Comparison of ENCODE assay signal across 8 mouse cellular contexts in genomic region chr5:93205371-93206108, GRCm38 (mm10). TPM values are rescaled to one million over a fixed set of nuclear protein-coding genes. Genes with fewer than 3 reads are reported as not detected.
DNase-seq lines count a peak whose midpoint lies in the region; ATAC-seq and TF ChIP-seq lines count a peak whose summit lies in the region.

No protein-coding gene starts in this region.

- TF ChIP-seq POLR2A in ES-Bruce4 (IDR thresholded peaks at IDR 0.05; ENCODE audit: insufficient read depth, low read length): no peak

- no peak for TF ChIP-seq EP300 in ES-Bruce4 (IDR thresholded peaks at IDR 0.05; ENCODE audit: insufficient read depth, low read depth, low read length)

- 1% methylated on average over 53 of the region's 63 CpGs for WGBS in forebrain, embryonic 12.5 days
- WGBS in neural tube, embryonic 14.5 days: under 1% methylated on average over 48 of the region's 63 CpGs

- intact Hi-C loops in heart, postnatal 10 days (cut with DNase I): loop anchor here (1.0 kb wide), 1 partner anchor 62 kb away; the partner anchor contains the start of gene Ccng2

- peak; percentile 34 for DNase-seq in c-Kit-positive CD71-positive TER-119-negative erythroid progenitor cells, embryonic 14.5 days (ENCODE audit: low read depth)
- peak; percentile 60 to 69 for DNase-seq in heart, postnatal 10 days
- DNase-seq in kidney, postnatal 4 days: peak; percentile 62 to 74
- DNase-seq in lung, adult 18-20 months: peak; percentile 62 to 69
- DNase-seq in testis, postnatal 14 days (ENCODE audit: low spot score): peak; percentile 73

- H3K4me1 ChIP-seq in ES-Bruce4 (ENCODE audit: control insufficient read depth, insufficient read depth, low read length): no peaks in the 10 kb centered on the region
- H3K4me1 ChIP-seq in forebrain, embryonic 12.5 days: peaks cover 17% of the 10 kb centered on the region
- peaks cover 15% of the 10 kb centered on the region for H3K4me1 ChIP-seq in neural tube, embryonic 14.5 days (ENCODE audit: control insufficient read depth, insufficient read depth, low read length)

- TF ChIP-seq CTCF in ES-Bruce4 (IDR thresholded peaks at IDR 0.05; ENCODE audit: low read depth, low read length): no peak

- H3K9ac ChIP-seq in ES-Bruce4 (ENCODE audit: low read depth, poor library complexity, severe bottlenecking): peak overlapping the region; percentile 98
- H3K9ac ChIP-seq in forebrain, embryonic 12.5 days: peak overlapping the region; percentile 97
- H3K9ac ChIP-seq in neural tube, embryonic 14.5 days (replicated peaks; ENCODE audit: low read depth, low read length): peak overlapping the region; percentile 91

- no peaks in the 10 kb centered on the region for H3K9me3 ChIP-seq in ES-Bruce4 (replicated peaks; ENCODE audit: control insufficient read depth, insufficient read depth, low read length, poor library complexity, severe bottlenecking)
- no peaks in the 10 kb centered on the region for H3K9me3 ChIP-seq in forebrain, embryonic 12.5 days
- no peaks in the 10 kb centered on the region for H3K9me3 ChIP-seq in neural tube, embryonic 14.5 days (ENCODE audit: control insufficient read depth, low read length)

- H3K4me2 ChIP-seq in forebrain, embryonic 12.5 days: peak overlapping the region; percentile 68
- peak overlapping the region; percentile 89 for H3K4me2 ChIP-seq in neural tube, embryonic 14.5 days (ENCODE audit: low read depth, low read length)

- peaks cover 14% of the 10 kb centered on the region for H3K36me3 ChIP-seq in ES-Bruce4 (ENCODE audit: control insufficient read depth, insufficient read depth, low read length, poor library complexity, severe bottlenecking)
- peaks cover 10% of the 10 kb centered on the region for H3K36me3 ChIP-seq in forebrain, embryonic 12.5 days (replicated peaks)
- peaks cover 7% of the 10 kb centered on the region; the same call in 1 of the 2 replicates for H3K36me3 ChIP-seq in neural tube, embryonic 14.5 days (ENCODE audit: control insufficient read depth, insufficient read depth, low read length)

- H3K27me3 ChIP-seq in ES-Bruce4 (ENCODE audit: control insufficient read depth, insufficient read depth, low read length, poor library complexity, severe bottlenecking): no peaks in the 10 kb centered on the region
- no peaks in the 10 kb centered on the region for H3K27me3 ChIP-seq in forebrain, embryonic 12.5 days
- no peaks in the 10 kb centered on the region for H3K27me3 ChIP-seq in neural tube, embryonic 14.5 days (ENCODE audit: control insufficient read depth, insufficient read depth, low read length)

- peak overlapping the region; percentile 98 for H3K4me3 ChIP-seq in ES-Bruce4 (ENCODE audit: low read depth, low read length)
- H3K4me3 ChIP-seq in forebrain, embryonic 12.5 days (replicated peaks): peak overlapping the region; percentile 91
- peak overlapping the region; percentile 92 for H3K4me3 ChIP-seq in neural tube, embryonic 14.5 days (ENCODE audit: low read depth, low read length)

- ATAC-seq in forebrain, embryonic 12.5 days (ENCODE audit: low FRiP score): peak; percentile 56
- ATAC-seq in neural tube, embryonic 14.5 days (ENCODE audit: low read depth): peak; percentile 66

- H3K27ac ChIP-seq in ES-Bruce4 (ENCODE audit: insufficient read depth, low read length): no peak overlapping the region
- H3K27ac ChIP-seq in forebrain, embryonic 12.5 days: peak overlapping the region; percentile 97
- peak overlapping the region; percentile 92 for H3K27ac ChIP-seq in neural tube, embryonic 14.5 days (ENCODE audit: low read depth, low read length)

RNA-seq across cellular contexts. Expression of gene Ccni, which starts 0.8 kb away (rescaled TPM):
- polyA plus RNA-seq in ES-Bruce4 (2011; ENCODE audit: insufficient read depth, insufficient read length, low read depth, missing spikeins): 214 and 222 TPM in 2 replicates
- polyA plus RNA-seq in forebrain, embryonic 12.5 days (2016; fragmentation: Nextera tagmentation; extraction: Ambion mirVana): 189 and 191 TPM in 2 replicates
- 100 to 1,000 TPM; 252 to 270 TPM for total RNA-seq in heart, postnatal 10 days (2021)
- polyA plus RNA-seq in neural tube, embryonic 14.5 days (2014; fragmentation: Nextera tagmentation; extraction: Ambion mirVana): 145 and 174 TPM in 2 replicates

RNA-seq across cellular contexts. Expression of gene 2010109A12Rik, which starts 0.8 kb away (rescaled TPM):
- polyA plus RNA-seq in ES-Bruce4 (2011; ENCODE audit: insufficient read depth, insufficient read length, low read depth, missing spikeins): 0.97 and 1.2 TPM in 2 replicates
- 2.1 and 2.6 TPM in 2 replicates for polyA plus RNA-seq in forebrain, embryonic 12.5 days (2016; fragmentation: Nextera tagmentation; extraction: Ambion mirVana)
- total RNA-seq in heart, postnatal 10 days (2021): under 1 TPM in 1 of 2 experiments, not detected in 1; 0.57 TPM
- polyA plus RNA-seq in neural tube, embryonic 14.5 days (2014; fragmentation: Nextera tagmentation; extraction: Ambion mirVana): 1.3 and 1.4 TPM in 2 replicates
